Mouse (Mus musculus) left cerebral cortex, adult 2 months (tissue): ENCODE data around the gene Nfkbid. TPM values are rescaled to one million over a fixed set of nuclear protein-coding genes. Genes with fewer than 3 reads are reported as not detected.

Source experiments
- DNase-seq, 2 experiments: peaks; one replicate each; pipeline ENCODE4 v3.0.0; 2021 to 2022; ENCODE audit warnings: low spot score in 2 of 2, mixed read lengths in 1 of 2; ENCODE audit errors: extremely low spot score in 1 of 2
- H3K27ac ChIP-seq: fragments of 200-600 bp; 2 replicates; pipeline ENCODE4 v1.8.1; 2022
- H3K4me3 ChIP-seq: fragments of 200-600 bp; 2 replicates; pipeline ENCODE4 v1.8.1; 2022
- CTCF ChIP-seq: fragments of 200-600 bp; IDR thresholded peaks from 2 replicates; pipeline ENCODE4 v1.8.1; 2022; ENCODE audit warnings: antibody characterized with exemption, mild to moderate bottlenecking, moderate library complexity
- intact Hi-C: fragments of 180-260 bp; cut with DNase I; formaldehyde crosslinking; loops from one replicate; pipeline ENCODE4 v1.15.1; 2025
- total RNA-seq, 2 experiments: library from RNA; stranded (reverse); gene quantifications; 2 replicates each; pipeline ENCODE4 v1.2.3; 2021

Nfkbid gene
- total RNA-seq, 2 experiments from 2014 or later: 3.9 to 5.1 TPM

- H3K27ac ChIP-seq: no peak overlapping the region; the same call in 1 of the 2 replicates
- peak; percentile 41 to 54 for DNase-seq
- intact Hi-C loops: no loop called here
- no peak for TF ChIP-seq CTCF
- H3K4me3 ChIP-seq: peak overlapping the region; percentile 36
Measured at GRCm38 (mm10) chr7:30477415-30478381, 56.2 kb downstream of the Nfkbid start.

Other genes starting within 250 kb of the Nfkbid start
- gene Cox7a1, start 237.6 kb upstream of the Nfkbid start, total RNA-seq: 1 to 10 TPM; 2.9 to 7.2 TPM
- gene Capns1, start 222.9 kb upstream of the Nfkbid start, total RNA-seq: 100 to 1,000 TPM; 173 to 175 TPM
- gene Polr2i, start 189.8 kb upstream of the Nfkbid start, total RNA-seq: 10 to 100 TPM; 53.3 to 56.3 TPM
- gene Tbcb, start 189.5 kb upstream of the Nfkbid start, total RNA-seq: 100 to 1,000 TPM; 125 to 133 TPM
- not detected for gene Ovol3, start 186.0 kb upstream of the Nfkbid start, total RNA-seq
- not detected for gene Thap8, start 141.6 kb upstream of the Nfkbid start, total RNA-seq
- 1 to 10 TPM; 1.0 to 1.6 TPM for gene Wdr62, start 141.3 kb upstream of the Nfkbid start, total RNA-seq
- 100 to 1,000 TPM; 488 to 492 TPM for gene Clip3, start 130.0 kb upstream of the Nfkbid start, total RNA-seq
- gene Alkbh6, start 113.0 kb upstream of the Nfkbid start, total RNA-seq: 10 to 100 TPM; 65.7 to 71.4 TPM
- gene Syne4, start 106.9 kb upstream of the Nfkbid start, total RNA-seq: 10 to 100 TPM in 1 of 2 experiments, 1 to 10 TPM in 1; 8.8 to 19.2 TPM
- under 1 TPM in 1 of 2 experiments, not detected in 1; 0.66 TPM for gene E130208F15Rik, start 100.0 kb upstream of the Nfkbid start, total RNA-seq
- gene Sdhaf1, start 97.8 kb upstream of the Nfkbid start, total RNA-seq: 1 to 10 TPM; 7.0 to 8.0 TPM
- gene Lrfn3, start 59.0 kb upstream of the Nfkbid start, total RNA-seq: 10 to 100 TPM; 33.0 to 36.4 TPM
- 10 to 100 TPM; 25.9 to 26.6 TPM for gene Tyrobp, start 8.0 kb upstream of the Nfkbid start, total RNA-seq
- gene Hcst, start 1.9 kb upstream of the Nfkbid start, total RNA-seq: 1 to 10 TPM in 1 of 2 experiments, not detected in 1; 3.1 TPM
- 1,000 to 10,000 TPM; 1,205 to 1,260 TPM for gene Aplp1, start 23.8 kb downstream of the Nfkbid start, total RNA-seq
- 10 to 100 TPM; 11.0 to 11.9 TPM for gene Kirrel2, start 36.0 kb downstream of the Nfkbid start, total RNA-seq
- 1 to 10 TPM in 1 of 2 experiments, under 1 TPM in 1; 0.79 to 1.1 TPM for gene Nphs1, start 36.6 kb downstream of the Nfkbid start, total RNA-seq
- gene Prodh2, start 71.9 kb downstream of the Nfkbid start, total RNA-seq: not detected
- gene Arhgap33, start 113.3 kb downstream of the Nfkbid start, total RNA-seq: 100 to 1,000 TPM; 182 to 220 TPM
- 1 to 10 TPM; 4.4 to 5.0 TPM for gene Hspb6, start 130.4 kb downstream of the Nfkbid start, total RNA-seq
- gene Proser3, start 130.6 kb downstream of the Nfkbid start, total RNA-seq: 1 to 10 TPM; 4.9 to 5.2 TPM
- gene Lin37, start 138.1 kb downstream of the Nfkbid start, total RNA-seq: 10 to 100 TPM; 42.9 to 43.2 TPM
- 10 to 100 TPM; 67.4 to 74.4 TPM for gene U2af1l4, start 141.6 kb downstream of the Nfkbid start, total RNA-seq
- 1 to 10 TPM; 6.4 to 8.8 TPM for gene Gm49396, start 141.6 kb downstream of the Nfkbid start, total RNA-seq
- 10 to 100 TPM; 84.9 to 93.8 TPM for gene Psenen, start 141.9 kb downstream of the Nfkbid start, total RNA-seq
- gene Igflr1, start 143.7 kb downstream of the Nfkbid start, total RNA-seq: 1 to 10 TPM; 3.8 to 6.6 TPM
- gene Kmt2b, start 167.0 kb downstream of the Nfkbid start, total RNA-seq: 10 to 100 TPM; 53.4 to 57.4 TPM
- gene Zbtb32, start 177.2 kb downstream of the Nfkbid start, total RNA-seq: not detected
- gene Upk1a, start 191.1 kb downstream of the Nfkbid start, total RNA-seq: under 1 TPM; 0.48 to 0.96 TPM
- gene Cox6b1, start 204.4 kb downstream of the Nfkbid start, total RNA-seq: 100 to 1,000 TPM; 565 to 587 TPM
- not detected for gene Etv2, start 214.1 kb downstream of the Nfkbid start, total RNA-seq
- 10 to 100 TPM; 67.7 to 67.8 TPM for gene Rbm42, start 228.6 kb downstream of the Nfkbid start, total RNA-seq
- 1 to 10 TPM; 4.7 to 5.2 TPM for gene Haus5, start 243.3 kb downstream of the Nfkbid start, total RNA-seq
- not detected for gene Pmis2, start 249.9 kb downstream of the Nfkbid start, total RNA-seq